Mouse (Mus musculus) fibroblast of lung, adult 2 months (primary cell): ENCODE measurements at regions not wholly inside any gene's neighbourhood (a gene's known extent, or its start where the extent isn't known, plus 50 kb on each side); places are given as distances from the start of the nearest gene placed in this dataset.
"Not testable (repeated sequence)": the region's sequence is repeated elsewhere in the genome, so short reads cannot be mapped to it uniquely, and the experiment has no call there.

Experiments
- DNase-seq: peaks from one replicate; pipeline ENCODE4 v3.0.0-alpha.2; 2011; ENCODE audit warnings: low read depth

GRCm38 (mm10) chr8:86280093-86280721 is 300.3 kb downstream of the Abcc12 start:
- no peak for DNase-seq

GRCm38 (mm10) chr8:86275699-86276098 is 304.8 kb downstream of the Abcc12 start:
- no peak for DNase-seq

GRCm38 (mm10) chr8:86273811-86274210 is 306.7 kb downstream of the Abcc12 start:
- no peak for DNase-seq

GRCm38 (mm10) chr8:86272626-86273025 is 307.9 kb downstream of the Abcc12 start:
- DNase-seq = no peak

- DNase-seq = no peak
Observed at GRCm38 (mm10) chr8:86271477-86271876, 309.0 kb downstream of the Abcc12 start.

- DNase-seq = no peak
Observed at GRCm38 (mm10) chr8:86258011-86258410, 322.5 kb downstream of the Abcc12 start.

- DNase-seq = no peak
Observed at GRCm38 (mm10) chr8:86255431-86255830, 325.1 kb downstream of the Abcc12 start.

GRCm38 (mm10) chr8:86254680-86255079 is 325.8 kb downstream of the Abcc12 start:
- no peak for DNase-seq

- no peak for DNase-seq
Observed at GRCm38 (mm10) chr8:86252696-86253355, 327.7 kb downstream of the Abcc12 start.

- DNase-seq = no peak
Observed at GRCm38 (mm10) chr8:86234696-86235095, 345.8 kb downstream of the Abcc12 start.

GRCm38 (mm10) chr8:86231994-86232393 is 348.5 kb downstream of the Abcc12 start:
- DNase-seq = not testable (repeated sequence)

GRCm38 (mm10) chr8:86224851-86225250 is 355.6 kb downstream of the Abcc12 start:
- no peak for DNase-seq

GRCm38 (mm10) chr8:86222715-86223114 is 357.8 kb downstream of the Abcc12 start:
- no peak for DNase-seq

- no peak for DNase-seq
Observed at GRCm38 (mm10) chr8:86222228-86222627, 358.3 kb downstream of the Abcc12 start.

- DNase-seq = no peak
Observed at GRCm38 (mm10) chr8:86214399-86214798, 366.1 kb downstream of the Abcc12 start.

- DNase-seq = no peak
Observed at GRCm38 (mm10) chr8:86212461-86212860, 368.0 kb downstream of the Abcc12 start.

GRCm38 (mm10) chr8:86208812-86209262 is 368.1 kb downstream of the Phkb start:
- DNase-seq = peak; percentile 13

GRCm38 (mm10) chr8:86204421-86205229 is 363.9 kb downstream of the Phkb start:
- DNase-seq = no peak

- DNase-seq = no peak
Observed at GRCm38 (mm10) chr8:86203107-86203506, 362.3 kb downstream of the Phkb start.

GRCm38 (mm10) chr8:86201830-86202229 is 361.1 kb downstream of the Phkb start:
- peak; percentile 39 for DNase-seq

- no peak for DNase-seq
Observed at GRCm38 (mm10) chr8:86192262-86192661, 351.5 kb downstream of the Phkb start.

GRCm38 (mm10) chr8:86184671-86185070 is 343.9 kb downstream of the Phkb start:
- no peak for DNase-seq

GRCm38 (mm10) chr8:86180793-86181192 is 340.0 kb downstream of the Phkb start:
- no peak for DNase-seq
